Mouse (Mus musculus) A20 (cell line): ENCODE data around the gene Rfxap.

ENCODE experiments used
- DNase-seq: peaks from one replicate; pipeline ENCODE4 v3.0.0-alpha.2; 2011; ENCODE audit warnings: low read depth, low spot score

Gene Rfxap

DNA sequence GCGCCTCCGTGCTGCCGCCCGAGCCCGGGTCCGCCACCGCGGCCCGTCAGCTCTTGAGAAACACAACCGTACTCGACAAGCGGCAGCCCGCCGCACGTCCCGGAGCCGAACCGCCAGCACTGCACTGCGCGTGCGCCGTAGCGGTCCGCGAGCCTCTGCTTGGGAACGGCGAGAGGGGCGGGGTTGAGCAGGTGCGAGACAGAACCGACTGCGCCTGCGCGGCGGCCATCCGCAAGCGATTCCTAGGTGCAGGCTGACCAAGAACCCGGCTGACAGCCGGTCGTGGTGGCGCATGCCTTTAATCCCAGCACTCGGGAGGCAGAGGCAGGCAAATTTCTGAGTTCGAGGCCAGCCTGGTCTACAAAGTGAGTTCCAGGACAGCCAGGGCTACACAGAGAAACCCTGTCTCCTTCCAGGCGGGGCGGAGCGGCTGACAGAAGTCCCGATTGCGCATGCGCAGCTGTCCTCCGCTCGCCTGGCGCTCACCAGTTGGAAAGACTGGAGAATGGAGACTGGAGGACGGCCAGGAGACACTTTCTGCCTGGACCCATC lies at the start of gene Rfxap:
Rfxap (minus strand) TSS at position 126 of the 552 bp plus-strand sequence.
- DNase-seq: peak; percentile 98

DNA sequence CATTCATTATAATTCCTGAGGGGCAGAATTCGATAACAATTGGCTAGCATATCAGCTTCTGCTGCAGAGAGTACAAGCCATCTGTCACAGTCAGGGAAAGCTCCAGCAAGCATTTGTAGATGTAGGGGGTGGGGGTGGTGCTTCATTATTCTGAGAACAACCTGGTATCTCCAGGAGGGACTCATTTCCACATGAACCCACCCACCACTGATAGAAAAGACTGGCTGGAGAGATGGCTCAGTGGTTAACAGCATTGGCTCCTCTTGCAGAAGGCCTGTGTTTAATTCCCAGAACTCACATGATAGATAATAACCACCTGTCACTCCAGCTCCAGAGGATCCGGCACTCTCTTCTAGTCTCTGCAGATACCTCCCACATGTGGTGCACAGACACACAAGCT lies 27.8 kb upstream of the Rfxap start:
- no peak for DNase-seq

DNA sequence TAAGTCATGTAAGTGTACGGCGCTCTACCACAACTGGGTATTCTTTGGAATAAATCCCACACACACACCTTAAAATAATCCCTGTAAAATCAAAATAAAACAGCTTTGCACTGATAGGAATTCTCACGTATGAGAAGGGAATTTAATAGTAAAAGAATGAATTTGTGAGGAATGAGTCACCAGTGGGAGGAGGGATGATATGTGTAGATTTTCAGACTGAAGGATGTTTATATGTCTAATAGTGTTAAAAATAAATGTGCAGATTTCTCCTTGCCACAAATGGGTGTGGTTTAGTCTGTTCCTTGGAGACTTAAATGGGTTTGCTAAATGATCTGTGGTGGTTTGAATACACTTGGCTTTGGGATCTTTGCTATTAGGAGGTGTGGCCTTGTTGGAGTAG lies 24.9 kb upstream of the Rfxap start:
- DNase-seq: no peak

- DNase-seq: no peak
These were observed 14.9 kb upstream of the Rfxap start for GRCm38 (mm10) chr3:54822526-54822925.

DNA sequence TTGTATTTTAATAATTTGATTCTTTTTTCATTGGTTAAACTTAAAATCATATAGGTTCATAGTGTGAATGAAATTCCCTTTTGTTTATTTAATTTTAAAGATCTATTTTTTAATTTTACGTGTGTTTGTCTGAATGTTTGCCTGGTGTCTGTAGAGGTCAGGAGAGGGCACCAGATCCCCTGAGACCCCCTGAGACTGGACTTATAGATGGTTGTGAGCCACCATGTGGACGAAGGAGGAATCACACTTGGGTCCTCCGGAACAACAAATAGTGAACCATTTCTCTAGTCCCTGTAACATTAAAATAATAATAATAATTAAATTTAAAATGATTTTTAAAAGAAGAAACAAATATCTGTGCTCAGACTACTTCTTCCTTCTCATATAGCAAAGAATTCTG lies 7.7 kb upstream of the Rfxap start:
- DNase-seq: peak; percentile 74

DNA sequence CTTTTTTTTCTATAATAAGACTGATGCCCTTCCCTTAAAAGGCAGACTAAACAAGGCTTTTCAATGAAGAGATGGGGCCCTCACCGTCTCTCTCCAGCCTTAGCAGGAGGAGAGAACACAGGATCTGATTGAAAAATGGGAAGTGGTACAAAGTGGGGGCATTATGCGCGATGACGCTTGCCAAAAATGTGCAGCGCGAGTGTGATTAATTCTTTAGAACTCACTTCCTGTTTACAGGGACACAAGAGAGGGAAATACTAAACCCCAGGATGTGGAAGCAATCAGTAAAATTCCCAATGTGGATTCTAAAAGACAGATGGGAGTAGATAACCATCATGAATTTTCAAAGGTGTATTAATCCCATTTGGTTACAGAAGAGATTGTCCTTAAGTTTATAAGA lies 7.0 kb upstream of the Rfxap start:
- DNase-seq: peak; percentile 47

GRCm38 (mm10) chr3:54813418-54813988 lies 5.9 kb upstream of the Rfxap start:
- no peak for DNase-seq

- no peak for DNase-seq
These were observed 4.0 kb upstream of the Rfxap start for GRCm38 (mm10) chr3:54811616-54812015.

DNA sequence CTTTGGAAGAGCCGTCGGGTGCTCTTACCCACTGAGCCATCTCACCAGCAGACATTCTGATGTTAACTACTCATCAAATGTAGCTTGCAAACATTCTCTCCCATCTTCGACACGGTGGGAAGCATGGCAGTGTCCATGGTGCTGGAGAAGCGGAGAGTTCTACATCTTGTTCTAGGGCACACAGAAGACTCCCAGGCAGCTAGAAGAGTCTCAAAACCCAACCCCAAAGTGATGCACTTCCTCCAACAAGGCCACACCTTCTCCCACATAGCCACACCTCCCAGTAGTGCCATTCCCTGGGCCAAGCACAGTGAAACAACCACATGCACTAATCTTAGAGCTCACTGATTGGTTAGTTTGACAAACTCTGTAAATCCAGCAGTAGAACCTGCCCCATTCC lies 1.5 kb upstream of the Rfxap start:
- peak; percentile 45 for DNase-seq

GRCm38 (mm10) chr3:54807061-54807661 lies 430 bp downstream of the Rfxap start:
- no peak for DNase-seq

GRCm38 (mm10) chr3:54803713-54804112 lies 3.9 kb downstream of the Rfxap start:
- DNase-seq: no peak

- no peak for DNase-seq
These were observed 10.4 kb downstream of the Rfxap start for GRCm38 (mm10) chr3:54797211-54797610.

GRCm38 (mm10) chr3:54795806-54796205 lies 11.8 kb downstream of the Rfxap start:
- DNase-seq: no peak

GRCm38 (mm10) chr3:54795379-54795778 lies 12.2 kb downstream of the Rfxap start:
- no peak for DNase-seq

DNA sequence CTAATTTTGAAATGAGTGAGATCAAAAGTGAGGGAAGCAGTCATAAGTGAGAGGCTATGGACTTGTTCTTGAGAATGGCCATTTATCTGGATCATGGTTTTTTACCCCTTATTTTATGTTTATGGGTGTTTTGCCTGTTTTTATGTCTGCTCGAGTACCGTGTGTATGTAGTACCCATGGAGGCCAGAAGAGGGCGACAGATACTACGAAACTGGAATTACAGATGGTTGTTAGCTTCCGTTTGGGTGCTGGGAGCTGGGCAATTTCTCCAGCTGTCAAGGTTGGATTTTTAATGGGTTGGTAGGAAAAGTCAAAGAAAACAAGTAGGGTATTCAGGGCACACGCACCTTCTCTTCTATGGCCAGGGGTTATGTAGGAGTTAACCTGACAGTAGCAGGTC lies 13.8 kb downstream of the Rfxap start:
- DNase-seq: peak; percentile 24

- DNase-seq: no peak
These were observed 15.5 kb downstream of the Rfxap start for GRCm38 (mm10) chr3:54791822-54792677.

DNA sequence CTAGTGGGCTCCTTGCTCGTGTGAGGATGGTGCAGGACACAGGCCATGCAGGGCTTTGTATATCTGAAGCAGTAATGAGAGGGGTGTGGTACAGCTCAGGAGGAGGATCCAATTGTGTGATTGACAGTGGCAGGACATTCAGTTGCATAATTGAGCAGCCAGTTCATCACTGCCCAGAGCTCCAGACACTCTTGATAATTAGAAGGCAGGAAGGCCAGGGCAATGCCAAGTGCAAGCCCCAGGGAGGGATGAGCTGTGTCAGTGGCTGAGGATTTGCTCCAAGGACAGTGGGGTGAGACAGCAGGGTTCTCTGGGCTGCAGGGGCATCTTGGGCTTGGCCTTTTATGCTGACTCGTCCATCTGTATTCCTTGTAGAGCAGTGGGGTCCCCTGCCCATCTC lies 17.0 kb downstream of the Rfxap start:
- DNase-seq: no peak

DNA sequence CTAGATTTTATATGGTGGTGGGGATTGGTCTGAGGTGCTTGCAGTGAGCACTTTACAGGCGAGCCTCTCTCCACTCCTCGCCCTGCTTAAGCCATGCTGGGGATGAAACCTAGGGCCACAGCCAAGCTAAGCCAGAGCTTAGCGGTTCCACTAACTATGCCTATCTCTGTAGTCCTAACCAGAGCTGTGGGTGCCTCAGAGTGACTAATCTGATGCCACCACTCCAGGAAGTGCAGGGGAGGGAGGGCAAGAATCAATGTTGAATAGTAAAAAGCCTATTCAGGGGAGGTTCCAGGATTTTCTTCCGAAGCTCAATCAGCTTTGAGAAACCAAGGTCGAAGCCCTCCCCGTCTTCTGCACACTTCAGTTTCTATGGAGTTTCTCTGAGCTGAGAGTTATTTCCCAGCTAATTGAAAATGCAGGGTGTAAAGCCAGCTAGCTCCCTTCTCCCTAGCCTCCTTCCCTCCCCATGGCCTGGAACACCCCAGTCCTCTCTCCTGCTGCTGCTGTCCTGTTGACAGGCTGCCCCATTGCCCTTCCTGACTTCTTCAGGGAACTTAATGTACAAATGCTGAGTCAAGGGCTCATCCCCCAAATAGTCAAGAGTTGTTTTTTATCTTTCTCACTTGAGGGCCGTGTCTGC lies 31.5 kb downstream of the Rfxap start:
- DNase-seq: no peak

DNA sequence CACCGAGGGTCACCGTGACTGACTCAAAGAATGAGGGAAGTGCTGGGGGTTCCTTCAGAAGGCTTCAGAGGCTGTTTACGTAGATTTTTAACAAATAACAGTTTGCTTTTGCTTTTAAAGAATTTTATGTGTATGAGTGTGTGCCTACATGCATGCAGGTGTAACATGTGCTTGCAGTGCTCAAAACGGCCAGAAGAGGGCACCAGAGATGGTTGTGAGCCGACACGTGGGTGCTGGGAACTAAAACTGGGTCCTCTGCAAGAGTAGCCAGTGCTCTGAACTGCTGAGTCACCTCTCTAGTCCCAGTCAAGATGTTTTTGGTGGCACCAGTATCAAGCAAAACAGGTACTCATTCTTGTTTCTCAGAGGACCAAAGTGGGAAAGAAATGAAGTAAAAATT lies 34.0 kb downstream of the Rfxap start:
- no peak for DNase-seq

- DNase-seq: no peak
These were observed 38.0 kb downstream of the Rfxap start for GRCm38 (mm10) chr3:54769349-54770275.

DNA sequence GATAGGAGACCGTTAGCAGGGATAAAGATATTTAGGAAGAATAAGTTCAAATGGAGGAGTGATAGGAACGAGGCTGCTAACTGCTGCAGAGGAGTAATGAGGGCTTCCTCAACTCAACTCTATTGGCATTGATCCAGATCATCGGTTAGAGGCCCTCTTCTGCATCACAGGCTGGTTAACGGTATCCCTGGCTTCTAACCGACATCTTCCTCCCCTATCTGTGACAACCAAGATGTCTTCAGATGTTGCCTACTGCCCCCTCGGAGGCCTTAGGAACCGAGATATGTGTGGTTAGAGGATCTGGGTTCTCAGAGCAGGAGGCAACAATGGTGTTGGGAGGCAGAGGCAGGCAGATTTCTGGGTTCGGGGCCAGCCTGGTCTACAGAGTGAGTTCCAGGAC lies 39.0 kb downstream of the Rfxap start:
- DNase-seq: no peak
